Mouse (Mus musculus) ES-Bruce4 (cell line): ENCODE data around the gene Ric3. TPM values are rescaled to one million over a fixed set of nuclear protein-coding genes. Genes with fewer than 3 reads are reported as not detected.

Experiments used
- H3K27ac ChIP-seq: 2 replicates; pipeline ENCODE4 v1.5.1; 2012; ENCODE audit warnings: low read length, inconsistent platforms; ENCODE audit not compliant: insufficient read depth
- H3K27me3 ChIP-seq: 2 replicates; pipeline ENCODE4 v1.6.1; 2012; ENCODE audit warnings: mild to moderate bottlenecking, low read length, inconsistent platforms; ENCODE audit not compliant: control insufficient read depth, poor library complexity, insufficient read depth, severe bottlenecking
- H3K36me3 ChIP-seq: 2 replicates; pipeline ENCODE4 v1.6.1; 2012; ENCODE audit warnings: inconsistent platforms, mild to moderate bottlenecking, low read length, moderate library complexity; ENCODE audit not compliant: control insufficient read depth, poor library complexity, insufficient read depth, severe bottlenecking
- H3K4me1 ChIP-seq: one replicate; pipeline ENCODE4 v1.8.1; 2011; ENCODE audit warnings: low read length; ENCODE audit not compliant: control insufficient read depth, insufficient read depth
- H3K4me3 ChIP-seq: 2 replicates; pipeline ENCODE4 v1.5.1; 2011; ENCODE audit warnings: low read depth, mild to moderate bottlenecking, low read length
- H3K9ac ChIP-seq: 2 replicates; pipeline ENCODE4 v1.6.1; 2012; ENCODE audit warnings: low read depth, mild to moderate bottlenecking, inconsistent platforms; ENCODE audit not compliant: poor library complexity, severe bottlenecking
- H3K9me3 ChIP-seq: replicated peaks from 2 replicates; pipeline ENCODE4 v1.6.1; 2012; ENCODE audit warnings: mild to moderate bottlenecking, low read length, inconsistent platforms; ENCODE audit not compliant: control insufficient read depth, poor library complexity, insufficient read depth, severe bottlenecking
- CTCF ChIP-seq: IDR thresholded peaks from one replicate; pipeline ENCODE4 v1.8.1; 2011; ENCODE audit warnings: low read depth, low read length
- EP300 ChIP-seq: IDR thresholded peaks from 2 replicates; pipeline ENCODE4 v1.6.1; 2011; ENCODE audit warnings: low read depth, low read length; ENCODE audit not compliant: insufficient read depth
- POLR2A ChIP-seq: IDR thresholded peaks from one replicate; pipeline ENCODE4 v1.8.1; 2011; ENCODE audit warnings: low read length; ENCODE audit not compliant: insufficient read depth
- polyA plus RNA-seq: library from polyadenylated mRNA; stranded (reverse); fragments of >200 nt; gene quantifications from 2 replicates; pipeline ENCODE4 v1.2.4, GENCODE M21; 2011; ENCODE audit warnings: low read depth; ENCODE audit not compliant: missing spikeins, insufficient read depth, insufficient read length

The Ric3 gene
- polyA plus RNA-seq, 1 experiment, result 5.4 TPM

GRCm38 (mm10) chr7:109014851-109015250 is 68.3 kb downstream of the Ric3 start:
- H3K9me3 ChIP-seq, result no peaks in the 10 kb centered on the region
- H3K9ac ChIP-seq, result no peak overlapping the region
- no peak for TF ChIP-seq EP300
- TF ChIP-seq CTCF, result no peak
- no peak for TF ChIP-seq POLR2A
- peaks cover 4% of the 10 kb centered on the region; the same call in 1 of the 2 replicates for H3K27me3 ChIP-seq
- H3K4me1 ChIP-seq, result no peaks in the 10 kb centered on the region
- no peak overlapping the region for H3K4me3 ChIP-seq
- H3K36me3 ChIP-seq, result no peaks in the 10 kb centered on the region
- no peak overlapping the region for H3K27ac ChIP-seq

GRCm38 (mm10) chr7:109012998-109013625 is 70.0 kb downstream of the Ric3 start:
- no peak overlapping the region for H3K4me3 ChIP-seq
- H3K27me3 ChIP-seq, result peaks cover 4% of the 10 kb centered on the region; the same call in 1 of the 2 replicates
- no peaks in the 10 kb centered on the region for H3K9me3 ChIP-seq
- no peaks in the 10 kb centered on the region for H3K36me3 ChIP-seq
- TF ChIP-seq EP300 (no peak), POLR2A (no peak), CTCF (no peak)
- no peaks in the 10 kb centered on the region for H3K4me1 ChIP-seq
- no peak overlapping the region for H3K27ac ChIP-seq
- no peak overlapping the region for H3K9ac ChIP-seq

GRCm38 (mm10) chr7:109012575-109012974 is 70.6 kb downstream of the Ric3 start:
- Histone ChIP-seq H3K9me3 (no peaks in the 10 kb centered on the region), H3K27ac (no peak overlapping the region), H3K4me1 (no peaks in the 10 kb centered on the region), H3K4me3 (no peak overlapping the region), H3K9ac (no peak overlapping the region), H3K27me3 (peaks cover 4% of the 10 kb centered on the region; the same call in 1 of the 2 replicates), H3K36me3 (no peaks in the 10 kb centered on the region)
- TF ChIP-seq CTCF (no peak), POLR2A (no peak), EP300 (no peak)

GRCm38 (mm10) chr7:109011596-109012180 is 71.4 kb downstream of the Ric3 start:
- Histone ChIP-seq H3K36me3 (no peaks in the 10 kb centered on the region), H3K27ac (no peak overlapping the region), H3K9me3 (no peaks in the 10 kb centered on the region), H3K27me3 (peaks cover 4% of the 10 kb centered on the region; the same call in 1 of the 2 replicates), H3K9ac (no peak overlapping the region), H3K4me1 (no peaks in the 10 kb centered on the region), H3K4me3 (peak overlapping the region; percentile 75)
- no peak for TF ChIP-seq POLR2A
- no peak for TF ChIP-seq CTCF
- TF ChIP-seq EP300, result no peak

GRCm38 (mm10) chr7:109010720-109011595 is 72.2 kb downstream of the Ric3 start:
- peak overlapping the region; percentile 75 for H3K4me3 ChIP-seq
- H3K27ac ChIP-seq, result no peak overlapping the region
- no peaks in the 10 kb centered on the region for H3K36me3 ChIP-seq
- H3K9me3 ChIP-seq, result no peaks in the 10 kb centered on the region
- H3K27me3 ChIP-seq, result peaks cover 4% of the 10 kb centered on the region; the same call in 1 of the 2 replicates
- no peaks in the 10 kb centered on the region for H3K4me1 ChIP-seq
- H3K9ac ChIP-seq, result peak overlapping the region; percentile 69
- no peak for TF ChIP-seq CTCF
- TF ChIP-seq EP300, result no peak
- no peak for TF ChIP-seq POLR2A

GRCm38 (mm10) chr7:109009260-109009659 is 73.9 kb downstream of the Ric3 start:
- H3K27ac ChIP-seq, result no peak overlapping the region
- no peak overlapping the region for H3K4me3 ChIP-seq
- H3K9ac ChIP-seq, result no peak overlapping the region
- H3K9me3 ChIP-seq, result no peaks in the 10 kb centered on the region
- H3K36me3 ChIP-seq, result no peaks in the 10 kb centered on the region
- no peaks in the 10 kb centered on the region for H3K4me1 ChIP-seq
- TF ChIP-seq EP300 (no peak), POLR2A (no peak), CTCF (no peak)
- peaks cover 4% of the 10 kb centered on the region; the same call in 1 of the 2 replicates for H3K27me3 ChIP-seq
